Mouse (Mus musculus) MEL (cell line): ENCODE measurements around the gene Pde3a.

Experiments
- CHD1 ChIP-seq: IDR thresholded peaks from 2 replicates; pipeline ENCODE4 v1.6.1; 2012; ENCODE audit warnings: low read depth, mild to moderate bottlenecking, inconsistent platforms, low read length, improper control_type of control experiment
- CHD2 ChIP-seq: IDR thresholded peaks from 2 replicates; pipeline ENCODE4 v1.6.1; 2011; ENCODE audit warnings: low read length, improper control_type of control experiment
- CTCF ChIP-seq, 3 experiments: IDR thresholded peaks in 2 of 3; conservative IDR thresholded peaks in 1 of 3; 2 replicates each; pipeline ENCODE4 v1.5.1; 2011 to 2012; ENCODE audit warnings: low read length in 3 of 3, low read depth in 2 of 3, mild to moderate bottlenecking in 2 of 3, improper control_type of control experiment in 1 of 3, inconsistent platforms in 1 of 3, mixed read lengths in 1 of 3, moderate library complexity in 1 of 3; ENCODE audit not compliant: control insufficient read depth in 1 of 3, insufficient read depth in 1 of 3, poor library complexity in 1 of 3, severe bottlenecking in 1 of 3
- EP300 ChIP-seq, 2 experiments: IDR thresholded peaks; 2 replicates each; pipeline ENCODE4 v1.6.1; 2011; ENCODE audit warnings: improper control_type of control experiment in 2 of 2, low read length in 2 of 2, low read depth in 1 of 2, mild to moderate bottlenecking in 1 of 2
- GATA1 ChIP-seq: IDR thresholded peaks from 2 replicates; pipeline ENCODE4 v1.6.1; 2011; ENCODE audit warnings: low read depth, low read length, improper control_type of control experiment
- NELFE ChIP-seq: IDR thresholded peaks from 2 replicates; pipeline ENCODE4 v1.6.1; 2011; ENCODE audit warnings: low read depth, low read length, improper control_type of control experiment
- POLR2AphosphoS2 ChIP-seq: IDR thresholded peaks from 2 replicates; pipeline ENCODE4 v1.6.1; 2011; ENCODE audit warnings: low read length, improper control_type of control experiment
- RCOR1 ChIP-seq: IDR thresholded peaks from 2 replicates; pipeline ENCODE4 v1.6.1; 2012; ENCODE audit warnings: low read depth, mild to moderate bottlenecking, inconsistent platforms, low read length, improper control_type of control experiment
- USF2 ChIP-seq, 2 experiments: IDR thresholded peaks; 2 replicates each; pipeline ENCODE4 v1.6.1; 2011 to 2012; ENCODE audit warnings: improper control_type of control experiment in 2 of 2, low read length in 2 of 2, borderline replicate concordance in 1 of 2, inconsistent platforms in 1 of 2, low read depth in 1 of 2, mild to moderate bottlenecking in 1 of 2; ENCODE audit not compliant: insufficient read depth in 1 of 2

DNA sequence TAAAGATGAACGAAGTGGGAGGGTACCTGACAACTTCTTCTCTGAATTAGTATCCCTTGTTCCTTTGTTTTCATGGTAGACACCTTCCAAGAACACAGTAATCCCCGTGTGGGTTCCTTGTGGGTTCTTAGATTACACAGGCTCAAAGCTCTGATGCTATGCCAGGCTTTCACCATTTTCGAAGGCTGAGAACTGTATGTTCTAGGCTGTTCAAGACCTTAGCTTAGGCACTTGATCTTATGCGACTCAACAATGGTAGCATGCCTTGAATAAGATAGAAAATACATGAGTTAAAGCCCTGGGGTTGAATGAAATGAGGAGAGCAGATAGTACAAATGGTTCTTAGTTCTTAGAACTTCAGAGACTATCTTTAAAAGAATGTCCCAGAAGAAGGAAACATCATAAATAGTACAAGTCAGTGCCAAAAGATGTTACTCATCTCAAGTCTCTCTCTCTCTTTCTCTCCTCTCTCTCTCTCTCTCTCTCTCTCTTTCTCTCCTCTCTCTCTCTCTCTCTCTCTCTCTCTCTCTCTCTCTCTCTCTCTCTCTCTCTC lies 83.6 kb downstream of the Pde3a start:
- TF ChIP-seq POLR2AphosphoS2 (no peak), GATA1 (no peak), NELFE (no peak), CTCF (IDR thresholded peaks at IDR 0.05 in 2 of 3, conservative IDR thresholded peaks at IDR 0.05 in 1 of 3; ENCODE audit: control insufficient read depth in 1 of 3, insufficient read depth in 1 of 3, low read depth in 2 of 3, low read length in 3 of 3, poor library complexity in 1 of 3, severe bottlenecking in 1 of 3) (no peak), RCOR1 (no peak), USF2 (IDR thresholded peaks at IDR 0.05; ENCODE audit: borderline replicate concordance in 1 of 2, insufficient read depth in 1 of 2, low read depth in 1 of 2, low read length in 2 of 2) (no peak), CHD1 (no peak), CHD2 (no peak), EP300 (IDR thresholded peaks at IDR 0.05; ENCODE audit: low read depth in 1 of 2, low read length in 2 of 2) (no peak)
